Comparison of ENCODE assay signal across 11 mouse cellular contexts in genomic region chr4:100779695-100780094, GRCm38 (mm10). TPM values are rescaled to one million over a fixed set of nuclear protein-coding genes. Genes with fewer than 3 reads are reported as not detected.
A peak's percentile ranks its signal among the peaks of the same experiment; 100 is the strongest.
DNase-seq lines count a peak whose midpoint lies in the region; ATAC-seq and TF ChIP-seq lines count a peak whose summit lies in the region.
"Had no signal": no experiment of that assay in that cellular context is flagged by ENCODE, and none has a peak within 500 bp of the region (broad histone marks: within the 10 kb centered on the region; RNA-seq: fewer than 3 reads in every experiment).

No protein-coding gene starts in this region.

- peak overlapping the region; percentile 80 for H3K4me2 ChIP-seq in kidney, embryonic 16.5 days (replicated peaks; ENCODE audit: low read depth, low read length)
- peak overlapping the region; percentile 96; the same call in 1 of the 2 replicates for H3K4me2 ChIP-seq in intestine, postnatal 0 days (replicated peaks; ENCODE audit: low read depth)
- H3K4me2 ChIP-seq in neural tube, embryonic 15.5 days = peak overlapping the region; percentile 80
- H3K4me2 ChIP-seq: liver, embryonic 15.5 days had no signal

- no peaks in the 10 kb centered on the region for H3K27me3 ChIP-seq in kidney, embryonic 16.5 days (ENCODE audit: insufficient read depth, low read length)
- H3K27me3 ChIP-seq in intestine, postnatal 0 days (replicated peaks; ENCODE audit: control insufficient read depth, insufficient read depth, low read length) = no peaks in the 10 kb centered on the region
- no peaks in the 10 kb centered on the region for H3K27me3 ChIP-seq in neural tube, embryonic 15.5 days (replicated peaks)

- no peak for DNase-seq in kidney, postnatal 14 days
- no peak for DNase-seq in c-Kit-positive CD71-positive TER-119-positive erythroid progenitor cells, embryonic 14.5 days (ENCODE audit: low spot score)
- no peak for DNase-seq in cerebellum, postnatal 25 days
- DNase-seq in retina, embryonic 14.5 days (ENCODE audit: low spot score) = no peak
- DNase-seq: adrenal gland, adult 2 months; kidney, adult 9 months had no signal

- no peaks in the 10 kb centered on the region for H3K9me3 ChIP-seq in kidney, embryonic 16.5 days (ENCODE audit: low read length)
- H3K9me3 ChIP-seq in intestine, postnatal 0 days (ENCODE audit: control insufficient read depth) = no peaks in the 10 kb centered on the region
- no peaks in the 10 kb centered on the region for H3K9me3 ChIP-seq in neural tube, embryonic 15.5 days (replicated peaks)
- H3K9me3 ChIP-seq: liver, embryonic 15.5 days had no signal

- no peak for ATAC-seq in kidney, embryonic 16.5 days (ENCODE audit: low FRiP score, low TSS enrichment)
- no peak for ATAC-seq in intestine, postnatal 0 days
- no peak for ATAC-seq in neural tube, embryonic 15.5 days (ENCODE audit: low FRiP score)

- no peak overlapping the region; the same call in 1 of the 2 replicates for H3K9ac ChIP-seq in kidney, embryonic 16.5 days (replicated peaks; ENCODE audit: low read length)
- no peak overlapping the region for H3K9ac ChIP-seq in intestine, postnatal 0 days (ENCODE audit: low read depth, low read length)
- H3K9ac ChIP-seq in neural tube, embryonic 15.5 days (replicated peaks) = 0 out of 2 replicates have a peak overlapping the region, but pooled peaks have one; percentile 20
- H3K9ac ChIP-seq: liver, embryonic 15.5 days had no signal

- TF ChIP-seq CTCF in embryonic fibroblast, embryonic 13.5 days (IDR thresholded peaks at IDR 0.05; ENCODE audit: borderline replicate concordance, insufficient read depth, low read length) = no peak
- no peak for TF ChIP-seq CTCF in intestine, postnatal 0 days (IDR thresholded peaks at IDR 0.05; ENCODE audit: low read depth)

- peak overlapping the region; percentile 67 for H3K4me3 ChIP-seq in kidney, embryonic 16.5 days (ENCODE audit: low read length)
- H3K4me3 ChIP-seq in embryonic fibroblast, embryonic 13.5 days (ENCODE audit: insufficient read depth, low read length) = peak overlapping the region; percentile 97
- H3K4me3 ChIP-seq in intestine, postnatal 0 days (ENCODE audit: low read depth, low read length) = no peak overlapping the region; the same call in 1 of the 2 replicates
- H3K4me3 ChIP-seq in neural tube, embryonic 15.5 days (replicated peaks) = peak overlapping the region; percentile 82
- H3K4me3 ChIP-seq: liver, embryonic 15.5 days had no signal

- no peak overlapping the region for H3K27ac ChIP-seq in kidney, embryonic 16.5 days (ENCODE audit: low read length)
- no peak overlapping the region for H3K27ac ChIP-seq in embryonic fibroblast, embryonic 13.5 days (ENCODE audit: insufficient read depth, low read length)
- no peak overlapping the region for H3K27ac ChIP-seq in intestine, postnatal 0 days (ENCODE audit: low read depth, low read length)
- no peak overlapping the region for H3K27ac ChIP-seq in neural tube, embryonic 15.5 days (replicated peaks)
- H3K27ac ChIP-seq: liver, embryonic 15.5 days had no signal

- 23% methylated on average over 5 of the region's 5 CpGs for WGBS in kidney, embryonic 16.5 days
- WGBS in intestine, postnatal 0 days = 56% methylated on average over 5 of the region's 5 CpGs
- 13% methylated on average over 5 of the region's 5 CpGs for WGBS in neural tube, embryonic 15.5 days

- no peaks in the 10 kb centered on the region for H3K36me3 ChIP-seq in kidney, embryonic 16.5 days (ENCODE audit: insufficient read depth, low read length)
- no peaks in the 10 kb centered on the region; the same call in 1 of the 2 replicates for H3K36me3 ChIP-seq in intestine, postnatal 0 days (ENCODE audit: control insufficient read depth, insufficient read depth)
- no peaks in the 10 kb centered on the region for H3K36me3 ChIP-seq in neural tube, embryonic 15.5 days
- H3K36me3 ChIP-seq: liver, embryonic 15.5 days had no signal

- H3K4me1 ChIP-seq in kidney, embryonic 16.5 days (ENCODE audit: insufficient read depth, low read length) = peaks cover 33% of the 10 kb centered on the region
- peaks cover 3% of the 10 kb centered on the region for H3K4me1 ChIP-seq in embryonic fibroblast, embryonic 13.5 days (ENCODE audit: control insufficient read depth, insufficient read depth, low read length)
- no peaks in the 10 kb centered on the region for H3K4me1 ChIP-seq in intestine, postnatal 0 days (replicated peaks; ENCODE audit: control insufficient read depth, insufficient read depth, low read length)
- peaks cover 51% of the 10 kb centered on the region for H3K4me1 ChIP-seq in neural tube, embryonic 15.5 days

- TF ChIP-seq POLR2A in embryonic fibroblast, embryonic 13.5 days (IDR thresholded peaks at IDR 0.05; ENCODE audit: low read depth, low read length) = no peak

RNA-seq across cellular contexts. Expression of gene Cachd1, which starts 3.2 kb away (rescaled TPM):
- 12.0 and 17.9 TPM in 2 replicates for polyA plus RNA-seq in kidney, embryonic 16.5 days (2015; fragmentation: Nextera tagmentation; extraction: Ambion mirVana)
- polyA plus RNA-seq in embryonic fibroblast, embryonic 13.5 days (2011; ENCODE audit: insufficient read length, low read depth, missing spikeins) = 27.6 and 37.6 TPM in 2 replicates
- 8.2 and 9.1 TPM in 2 replicates for polyA plus RNA-seq in intestine, postnatal 0 days (2015; fragmentation: Nextera tagmentation; extraction: Ambion mirVana)
- polyA plus RNA-seq in neural tube, embryonic 15.5 days (2015; fragmentation: Nextera tagmentation; extraction: Ambion mirVana) = 11.9 and 14.5 TPM in 2 replicates
